Mouse (Mus musculus) retina, postnatal 1 day (tissue): Measurements from ENCODE around the gene Srp54a.
"Not testable (repeated sequence)": the region's sequence is repeated elsewhere in the genome, so short reads cannot be mapped to it uniquely, and the experiment has no call there.

ENCODE experiments used
- DNase-seq: peaks from one replicate; pipeline ENCODE4 v3.0.0-alpha.2; 2012

Gene Srp54a

GRCm38 (mm10) chr12:55079726-55080600, at the start of gene Srp54a, which contains the start of gene 2700097O09Rik:
Gene Srp54a (plus strand): TSS chr12:55080262.
Gene 2700097O09Rik (minus strand): TSS chr12:55080110.
- peak; percentile 98 for DNase-seq

- DNase-seq, result no peak
Observed at GRCm38 (mm10) chr12:55041011-55041410, 39.1 kb upstream of the Srp54a start.

- DNase-seq, result no peak
Observed at GRCm38 (mm10) chr12:55049731-55050353, 30.2 kb upstream of the Srp54a start.

- DNase-seq, result no peak
Observed at GRCm38 (mm10) chr12:55051210-55052173, 28.6 kb upstream of the Srp54a start.

- DNase-seq, result no peak
Observed at GRCm38 (mm10) chr12:55053267-55053666, 26.8 kb upstream of the Srp54a start.

- DNase-seq, result no peak
Observed at GRCm38 (mm10) chr12:55054551-55055241, 25.4 kb upstream of the Srp54a start.

GRCm38 (mm10) chr12:55056703-55057102, 23.4 kb upstream of the Srp54a start:
- DNase-seq, result no peak

- no peak for DNase-seq
Observed at GRCm38 (mm10) chr12:55058865-55059615, 21.0 kb upstream of the Srp54a start.

- DNase-seq, result no peak
Observed at GRCm38 (mm10) chr12:55059812-55060211, 20.2 kb upstream of the Srp54a start.

- no peak for DNase-seq
Observed at GRCm38 (mm10) chr12:55060212-55060898, 19.7 kb upstream of the Srp54a start.

GRCm38 (mm10) chr12:55061006-55061405, 19.1 kb upstream of the Srp54a start:
- DNase-seq, result no peak

- no peak for DNase-seq
Observed at GRCm38 (mm10) chr12:55062141-55062540, 17.9 kb upstream of the Srp54a start.

GRCm38 (mm10) chr12:55072495-55072894, 7.6 kb upstream of the Srp54a start:
- DNase-seq, result no peak

GRCm38 (mm10) chr12:55073686-55074085, 6.4 kb upstream of the Srp54a start:
- no peak for DNase-seq

- no peak for DNase-seq
Observed at GRCm38 (mm10) chr12:55075296-55075695, 4.8 kb upstream of the Srp54a start.

GRCm38 (mm10) chr12:55078706-55079105, 1.4 kb upstream of the Srp54a start:
- DNase-seq, result not testable (repeated sequence)

- DNase-seq, result not testable (repeated sequence)
Observed at GRCm38 (mm10) chr12:55080601-55080942, 510 bp downstream of the Srp54a start.

- not testable (repeated sequence) for DNase-seq
Observed at GRCm38 (mm10) chr12:55092127-55092526, 12.1 kb downstream of the Srp54a start.

- not testable (repeated sequence) for DNase-seq
Observed at GRCm38 (mm10) chr12:55112616-55113015, 32.6 kb downstream of the Srp54a start.

- not testable (repeated sequence) for DNase-seq
Observed at GRCm38 (mm10) chr12:55124242-55124641, 44.2 kb downstream of the Srp54a start, which contains the start of gene Fam177a. Gene Fam177a (plus strand): TSS chr12:55124469.

- not testable (repeated sequence) for DNase-seq
Observed at GRCm38 (mm10) chr12:55124731-55125130, 44.7 kb downstream of the Srp54a start.
